Mouse (Mus musculus): ENCODE results near the gene Gmip.

DNA sequence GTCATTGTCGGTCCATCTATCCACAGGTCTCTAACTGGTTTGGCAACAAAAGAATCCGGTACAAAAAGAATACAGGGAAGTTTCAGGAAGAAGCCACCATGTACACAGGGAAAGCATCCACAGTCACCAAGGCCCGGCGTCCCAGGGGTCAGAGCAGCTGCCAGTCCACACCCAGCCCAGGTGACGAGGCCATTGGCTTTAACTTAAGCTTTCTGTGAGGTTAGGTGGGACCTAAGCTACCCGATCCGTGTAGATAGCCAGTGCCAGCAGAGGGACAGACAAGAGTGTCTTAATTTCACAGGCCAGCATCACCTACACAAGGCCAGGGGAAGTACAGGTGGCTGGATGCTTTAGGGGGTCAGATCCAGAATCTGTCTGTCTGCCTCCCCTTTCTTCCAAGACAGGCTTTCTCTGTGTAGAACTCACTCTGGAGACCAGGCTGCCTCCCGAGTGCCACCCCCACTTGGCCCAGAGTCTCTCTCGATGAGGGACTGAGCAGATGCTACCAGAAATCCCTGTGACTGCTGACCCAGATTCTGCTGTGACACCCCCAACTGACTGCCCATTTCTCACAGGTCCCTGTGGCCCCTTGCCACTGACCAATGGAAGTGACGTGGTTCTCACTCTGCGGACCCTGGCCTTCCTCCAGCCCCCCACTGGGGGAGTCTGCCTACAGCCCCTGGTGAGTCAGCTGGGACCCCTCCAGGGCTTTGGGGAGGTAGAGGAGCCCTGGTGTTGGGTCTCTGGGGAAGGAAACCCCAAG is 61.7 kb downstream of the Gmip start:
- no peak for TF ChIP-seq ELF1 (IDR thresholded peaks at IDR 0.05; ENCODE audit: low read depth, low read length)
- TF ChIP-seq TCF12 (IDR thresholded peaks at IDR 0.05; ENCODE audit: low read depth, low read length), result no peak
- no peak for TF ChIP-seq ETS1 (conservative IDR thresholded peaks at IDR 0.05; ENCODE audit: low read depth, low read length)
- TF ChIP-seq MAX (IDR thresholded peaks at IDR 0.05; ENCODE audit: low read length), result no peak
- no peak for TF ChIP-seq CTCF (conservative IDR thresholded peaks at IDR 0.05 in 1 of 2, IDR thresholded peaks at IDR 0.05 in 1 of 2; ENCODE audit: low read depth in 2 of 2, low read length in 2 of 2)
- no peak for TF ChIP-seq POLR2A (IDR thresholded peaks at IDR 0.05; ENCODE audit: low read depth, low read length)
- TF ChIP-seq EP300 (IDR thresholded peaks at IDR 0.05; ENCODE audit: low read length), result no peak
- no peak for TF ChIP-seq E2F4 (IDR thresholded peaks at IDR 0.05; ENCODE audit: insufficient replicate concordance, low read depth, low read length)
- no peak for TF ChIP-seq RCOR1 (conservative IDR thresholded peaks at IDR 0.05; ENCODE audit: low read depth, low read length)
- TF ChIP-seq ZNF384 (IDR thresholded peaks at IDR 0.05; ENCODE audit: low read depth, low read length), result no peak
- TF ChIP-seq ZC3H11A (IDR thresholded peaks at IDR 0.05; ENCODE audit: low read depth, low read length), result no peak
